Mouse (Mus musculus): ENCODE measurements around the gene Cldnd1. TPM values are rescaled to one million over a fixed set of nuclear protein-coding genes. Genes with fewer than 3 reads are reported as not detected.

Gene Cldnd1
- polyA plus RNA-seq, 1 experiment = 136 TPM

- Histone ChIP-seq H3K4me3 (ENCODE audit: insufficient read depth, low read length) (no peak overlapping the region), H3K4me1 (ENCODE audit: control insufficient read depth, insufficient read depth, low read length) (no peaks in the 10 kb centered on the region), H3K27ac (ENCODE audit: insufficient read depth, low read length) (no peak overlapping the region)
- TF ChIP-seq POLR2A (IDR thresholded peaks at IDR 0.05; ENCODE audit: extremely low read depth, insufficient read depth, low read length) (no peak), CTCF (IDR thresholded peaks at IDR 0.05; ENCODE audit: extremely low read depth, insufficient read depth, low read length) (no peak)
Observed at GRCm38 (mm10) chr16:58690322-58690732, 37.4 kb upstream of the Cldnd1 start.

- no peak overlapping the region for H3K27ac ChIP-seq (ENCODE audit: insufficient read depth, low read length)
- no peaks in the 10 kb centered on the region for H3K4me1 ChIP-seq (ENCODE audit: control insufficient read depth, insufficient read depth, low read length)
- H3K4me3 ChIP-seq (ENCODE audit: insufficient read depth, low read length) = no peak overlapping the region
- TF ChIP-seq POLR2A (IDR thresholded peaks at IDR 0.05; ENCODE audit: extremely low read depth, insufficient read depth, low read length) = no peak
- no peak for TF ChIP-seq CTCF (IDR thresholded peaks at IDR 0.05; ENCODE audit: extremely low read depth, insufficient read depth, low read length)
Observed at GRCm38 (mm10) chr16:58694091-58694490, 33.6 kb upstream of the Cldnd1 start.

- TF ChIP-seq POLR2A (IDR thresholded peaks at IDR 0.05; ENCODE audit: extremely low read depth, insufficient read depth, low read length) (no peak), CTCF (IDR thresholded peaks at IDR 0.05; ENCODE audit: extremely low read depth, insufficient read depth, low read length) (no peak)
- Histone ChIP-seq H3K27ac (ENCODE audit: insufficient read depth, low read length) (no peak overlapping the region), H3K4me3 (ENCODE audit: insufficient read depth, low read length) (no peak overlapping the region), H3K4me1 (ENCODE audit: control insufficient read depth, insufficient read depth, low read length) (no peaks in the 10 kb centered on the region)
Observed at GRCm38 (mm10) chr16:58696796-58697195, 30.9 kb upstream of the Cldnd1 start.

GRCm38 (mm10) chr16:58697261-58697660 lies 30.4 kb upstream of the Cldnd1 start:
- no peak for TF ChIP-seq CTCF (IDR thresholded peaks at IDR 0.05; ENCODE audit: extremely low read depth, insufficient read depth, low read length)
- TF ChIP-seq POLR2A (IDR thresholded peaks at IDR 0.05; ENCODE audit: extremely low read depth, insufficient read depth, low read length) = no peak
- Histone ChIP-seq H3K4me3 (ENCODE audit: insufficient read depth, low read length) (no peak overlapping the region), H3K4me1 (ENCODE audit: control insufficient read depth, insufficient read depth, low read length) (no peaks in the 10 kb centered on the region), H3K27ac (ENCODE audit: insufficient read depth, low read length) (no peak overlapping the region)

- TF ChIP-seq POLR2A (IDR thresholded peaks at IDR 0.05; ENCODE audit: extremely low read depth, insufficient read depth, low read length) (no peak), CTCF (IDR thresholded peaks at IDR 0.05; ENCODE audit: extremely low read depth, insufficient read depth, low read length) (no peak)
- H3K4me1 ChIP-seq (ENCODE audit: control insufficient read depth, insufficient read depth, low read length) = no peaks in the 10 kb centered on the region
- no peak overlapping the region for H3K4me3 ChIP-seq (ENCODE audit: insufficient read depth, low read length)
- H3K27ac ChIP-seq (ENCODE audit: insufficient read depth, low read length) = no peak overlapping the region
Observed at GRCm38 (mm10) chr16:58700174-58700573, 27.5 kb upstream of the Cldnd1 start.

- no peak overlapping the region for H3K4me3 ChIP-seq (ENCODE audit: insufficient read depth, low read length)
- H3K4me1 ChIP-seq (ENCODE audit: control insufficient read depth, insufficient read depth, low read length) = no peaks in the 10 kb centered on the region
- TF ChIP-seq POLR2A (IDR thresholded peaks at IDR 0.05; ENCODE audit: extremely low read depth, insufficient read depth, low read length) = no peak
- no peak for TF ChIP-seq CTCF (IDR thresholded peaks at IDR 0.05; ENCODE audit: extremely low read depth, insufficient read depth, low read length)
- no peak overlapping the region for H3K27ac ChIP-seq (ENCODE audit: insufficient read depth, low read length)
Observed at GRCm38 (mm10) chr16:58700816-58701424, 26.8 kb upstream of the Cldnd1 start.

- Histone ChIP-seq H3K4me1 (ENCODE audit: control insufficient read depth, insufficient read depth, low read length) (no peaks in the 10 kb centered on the region), H3K4me3 (ENCODE audit: insufficient read depth, low read length) (no peak overlapping the region), H3K27ac (ENCODE audit: insufficient read depth, low read length) (no peak overlapping the region)
- TF ChIP-seq CTCF (IDR thresholded peaks at IDR 0.05; ENCODE audit: extremely low read depth, insufficient read depth, low read length) (no peak), POLR2A (IDR thresholded peaks at IDR 0.05; ENCODE audit: extremely low read depth, insufficient read depth, low read length) (no peak)
Observed at GRCm38 (mm10) chr16:58701779-58702178, 25.9 kb upstream of the Cldnd1 start.

- no peak overlapping the region for H3K27ac ChIP-seq (ENCODE audit: insufficient read depth, low read length)
- no peak for TF ChIP-seq POLR2A (IDR thresholded peaks at IDR 0.05; ENCODE audit: extremely low read depth, insufficient read depth, low read length)
- no peak for TF ChIP-seq CTCF (IDR thresholded peaks at IDR 0.05; ENCODE audit: extremely low read depth, insufficient read depth, low read length)
- H3K4me1 ChIP-seq (ENCODE audit: control insufficient read depth, insufficient read depth, low read length) = no peaks in the 10 kb centered on the region
- no peak overlapping the region for H3K4me3 ChIP-seq (ENCODE audit: insufficient read depth, low read length)
Observed at GRCm38 (mm10) chr16:58702329-58702932, 25.3 kb upstream of the Cldnd1 start.

- Histone ChIP-seq H3K27ac (ENCODE audit: insufficient read depth, low read length) (no peak overlapping the region), H3K4me3 (ENCODE audit: insufficient read depth, low read length) (no peak overlapping the region), H3K4me1 (ENCODE audit: control insufficient read depth, insufficient read depth, low read length) (peaks cover 3% of the 10 kb centered on the region; the same call in 1 of the 2 replicates)
- no peak for TF ChIP-seq CTCF (IDR thresholded peaks at IDR 0.05; ENCODE audit: extremely low read depth, insufficient read depth, low read length)
Observed at GRCm38 (mm10) chr16:58703382-58704124, 24.2 kb upstream of the Cldnd1 start.

GRCm38 (mm10) chr16:58704999-58705398 lies 22.7 kb upstream of the Cldnd1 start:
- TF ChIP-seq POLR2A (IDR thresholded peaks at IDR 0.05; ENCODE audit: extremely low read depth, insufficient read depth, low read length) (no peak), CTCF (IDR thresholded peaks at IDR 0.05; ENCODE audit: extremely low read depth, insufficient read depth, low read length) (no peak)
- Histone ChIP-seq H3K27ac (ENCODE audit: insufficient read depth, low read length) (no peak overlapping the region), H3K4me1 (ENCODE audit: control insufficient read depth, insufficient read depth, low read length) (peaks cover 3% of the 10 kb centered on the region; the same call in 1 of the 2 replicates), H3K4me3 (ENCODE audit: insufficient read depth, low read length) (no peak overlapping the region)

Data from cortical plate, adult 2 months (tissue).